Mouse (Mus musculus) forebrain, embryonic 10.5 days (tissue): ENCODE results near the gene Zdhhc6. TPM values are rescaled to one million over a fixed set of nuclear protein-coding genes. Genes with fewer than 3 reads are reported as not detected.

Experiments
- DNase-seq: peaks from one replicate; pipeline ENCODE4 v3.0.0-alpha.2; 2017; ENCODE audit warnings: low spot score; ENCODE audit errors: extremely low spot score
- H3K27ac ChIP-seq: fragments of 300-500 bp; sonication (generic); 2 replicates; pipeline ENCODE4 v1.5.1; 2016; ENCODE audit warnings: mild to moderate bottlenecking
- H3K27me3 ChIP-seq: fragments of 300-500 bp; sonication (generic); 2 replicates; pipeline ENCODE4 v1.6.1; 2016; ENCODE audit warnings: mild to moderate bottlenecking; ENCODE audit not compliant: poor library complexity, severe bottlenecking
- H3K36me3 ChIP-seq: fragments of 300-500 bp; sonication (generic); replicated peaks from 2 replicates; pipeline ENCODE4 v1.6.1; 2016; ENCODE audit warnings: mild to moderate bottlenecking, moderate library complexity
- H3K4me1 ChIP-seq: fragments of 300-500 bp; sonication (generic); 2 replicates; pipeline ENCODE4 v1.6.1; 2016
- H3K4me3 ChIP-seq: fragments of 300-500 bp; sonication (generic); 2 replicates; pipeline ENCODE4 v1.5.1; 2016; ENCODE audit warnings: mild to moderate bottlenecking, moderate library complexity
- H3K9me3 ChIP-seq: fragments of 300-500 bp; sonication (generic); 2 replicates; pipeline ENCODE4 v1.6.1; 2016; ENCODE audit warnings: mild to moderate bottlenecking, moderate library complexity
- WGBS: fragments of 180-500 bp; shearing (Covaris S2); methylation state at CpG from one replicate; pipeline ENCODE4 v1.1.7; 2016; 5-methylcytosine and 5-hydroxymethylcytosine counted together
- polyA plus RNA-seq: library from polyadenylated mRNA; unstranded; fragments of >200 nt; fragmentation: Nextera tagmentation; extraction: Ambion mirVana; gene quantifications from 2 replicates; pipeline ENCODE4 v1.2.1, GENCODE M21; 2016

The Zdhhc6 gene
- polyA plus RNA-seq, 1 experiment from 2014 or later = 131 TPM

GRCm38 (mm10) chr19:55226621-55227020, 89.2 kb downstream of the Zdhhc6 start:
- H3K9me3 ChIP-seq = no peaks in the 10 kb centered on the region
- no peak for DNase-seq
- H3K4me3 ChIP-seq = no peak overlapping the region
- no peak overlapping the region for H3K27ac ChIP-seq
- 75% methylated on average over 5 of the region's 5 CpGs for WGBS
- H3K27me3 ChIP-seq = no peaks in the 10 kb centered on the region
- no peaks in the 10 kb centered on the region for H3K36me3 ChIP-seq
- peaks cover 8% of the 10 kb centered on the region for H3K4me1 ChIP-seq

DNA sequence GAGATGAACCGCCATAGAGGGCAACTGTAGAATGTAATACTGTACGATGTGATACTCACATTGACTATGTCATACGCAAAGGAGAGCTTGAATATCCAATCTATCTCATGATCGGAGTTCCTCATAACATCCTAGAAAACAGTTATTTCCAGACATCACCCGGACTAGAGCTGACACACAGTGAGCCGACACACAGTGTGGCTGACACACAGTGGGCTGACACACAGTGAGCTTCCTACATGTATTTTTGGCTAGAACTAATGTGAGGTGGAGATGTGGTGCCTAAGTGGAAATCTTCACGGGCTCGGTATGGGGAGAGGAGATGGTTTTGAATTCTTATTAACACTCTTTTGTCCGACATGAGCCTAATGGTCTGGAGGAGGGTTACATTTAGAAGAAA, 93.6 kb downstream of the Zdhhc6 start:
- Histone ChIP-seq H3K27me3 (peaks cover 7% of the 10 kb centered on the region), H3K27ac (no peak overlapping the region), H3K4me3 (no peak overlapping the region), H3K36me3 (no peaks in the 10 kb centered on the region), H3K9me3 (no peaks in the 10 kb centered on the region), H3K4me1 (peaks cover 24% of the 10 kb centered on the region)
- WGBS = 94% methylated on average over 9 of the region's 9 CpGs
- DNase-seq = no peak

Other genes starting within 250 kb of the Zdhhc6 start
- 21.5 and 22.4 TPM in 2 replicates for gene Gpam, start 188.8 kb downstream of the Zdhhc6 start, polyA plus RNA-seq
- gene Tectb, start 135.3 kb downstream of the Zdhhc6 start, polyA plus RNA-seq = not detected in 2 replicates
- not detected in 2 replicates for gene Gucy2g, start 74.8 kb downstream of the Zdhhc6 start, polyA plus RNA-seq
- gene Acsl5, start 64.1 kb downstream of the Zdhhc6 start, polyA plus RNA-seq = 24.7 and 26.2 TPM in 2 replicates
- 34.2 and 35.8 TPM in 2 replicates for gene Vti1a, start 263 bp upstream of the Zdhhc6 start, polyA plus RNA-seq